Mouse (Mus musculus) gastrocnemius, adult 8-10 months (tissue): ENCODE measurements at regions not wholly inside any gene's neighbourhood (a gene's known extent, or its start where the extent isn't known, plus 50 kb on each side); places are given as distances from the start of the nearest gene placed in this dataset.
A peak's percentile ranks its signal among the peaks of the same experiment; 100 is the strongest.

Experiments used
- DNase-seq, 2 experiments: peaks; one replicate each; pipeline ENCODE4 v3.0.0; 2022; ENCODE audit warnings: low spot score in 2 of 2

GRCm38 (mm10) chr4:106225184-106225862, 90.7 kb upstream of the Usp24 start:
- DNase-seq, result peak; percentile 12 to 26

- DNase-seq, result no peak
These were observed 88.6 kb upstream of the Usp24 start for GRCm38 (mm10) chr4:106227428-106227827.

GRCm38 (mm10) chr4:106228534-106228933, 87.5 kb upstream of the Usp24 start:
- DNase-seq, result peak; percentile 40 to 56

GRCm38 (mm10) chr4:106229526-106229925, 86.5 kb upstream of the Usp24 start:
- DNase-seq, result no peak

GRCm38 (mm10) chr4:106232499-106232970, 83.5 kb upstream of the Usp24 start:
- no peak for DNase-seq

- DNase-seq, result no peak
These were observed 71.6 kb upstream of the Usp24 start for GRCm38 (mm10) chr4:106244384-106244819.

- no peak for DNase-seq
These were observed 71.0 kb upstream of the Usp24 start for GRCm38 (mm10) chr4:106244826-106245510.

GRCm38 (mm10) chr4:106246695-106247094, 69.3 kb upstream of the Usp24 start:
- no peak for DNase-seq

GRCm38 (mm10) chr4:106247398-106247797, 68.6 kb upstream of the Usp24 start:
- DNase-seq, result no peak

GRCm38 (mm10) chr4:106248272-106248671, 67.7 kb upstream of the Usp24 start:
- no peak for DNase-seq

GRCm38 (mm10) chr4:106249028-106249782, 66.8 kb upstream of the Usp24 start:
- DNase-seq, result no peak

GRCm38 (mm10) chr4:106250048-106250447, 66.0 kb upstream of the Usp24 start:
- no peak for DNase-seq

GRCm38 (mm10) chr4:106251430-106251829, 64.6 kb upstream of the Usp24 start:
- no peak for DNase-seq

- no peak for DNase-seq
These were observed 63.1 kb upstream of the Usp24 start for GRCm38 (mm10) chr4:106252946-106253345.

- DNase-seq, result no peak
These were observed 61.1 kb upstream of the Usp24 start for GRCm38 (mm10) chr4:106254761-106255475.

- peak in 1 of 2 experiments; percentile 16 for DNase-seq
These were observed 59.9 kb upstream of the Usp24 start for GRCm38 (mm10) chr4:106255959-106256609.

- DNase-seq, result no peak
These were observed 54.6 kb upstream of the Usp24 start for GRCm38 (mm10) chr4:106261404-106261803.

GRCm38 (mm10) chr4:106261901-106262560, 54.0 kb upstream of the Usp24 start:
- no peak for DNase-seq

- DNase-seq, result peak in 1 of 2 experiments; percentile 39
These were observed 53.0 kb upstream of the Usp24 start for GRCm38 (mm10) chr4:106262751-106263725.
